Mouse (Mus musculus) stomach, postnatal 0 days (tissue): ENCODE measurements around the gene Gm19668. TPM values are rescaled to one million over a fixed set of nuclear protein-coding genes. Genes with fewer than 3 reads are reported as not detected.
"Not testable (repeated sequence)": the region's sequence is repeated elsewhere in the genome, so short reads cannot be mapped to it uniquely, and the experiment has no call there.

ENCODE experiments used
- ATAC-seq: fragments of 200-750 bp; cut with Nextera tagmentation; 2 replicates; pipeline ENCODE4 v1.8.0; 2017; ENCODE audit not compliant: low FRiP score, low TSS enrichment
- DNase-seq: peaks from one replicate; pipeline ENCODE4 v3.0.0-alpha.2; 2016; ENCODE audit warnings: low spot score
- H3K27ac ChIP-seq: fragments of 300-500 bp; sonication (generic); replicated peaks from 2 replicates; pipeline ENCODE4 v1.5.1; 2014; ENCODE audit warnings: mild to moderate bottlenecking, control low read depth
- H3K27me3 ChIP-seq: fragments of 300-500 bp; sonication (generic); 2 replicates; pipeline ENCODE4 v1.6.1; 2014; ENCODE audit warnings: low read length; ENCODE audit not compliant: control insufficient read depth, insufficient read depth
- H3K36me3 ChIP-seq: fragments of 300-500 bp; sonication (generic); 2 replicates; pipeline ENCODE4 v1.6.1; 2014; ENCODE audit warnings: low read length, mixed read lengths; ENCODE audit not compliant: control insufficient read depth, insufficient read depth
- H3K4me1 ChIP-seq: fragments of 300-500 bp; sonication (generic); replicated peaks from 2 replicates; pipeline ENCODE4 v1.6.1; 2014; ENCODE audit warnings: antibody characterized with exemption; ENCODE audit not compliant: control insufficient read depth, insufficient read depth
- H3K4me2 ChIP-seq: fragments of 300-500 bp; sonication (generic); replicated peaks from 2 replicates; pipeline ENCODE4 v1.6.1; 2014; ENCODE audit warnings: low read depth, mild to moderate bottlenecking, control low read depth, moderate library complexity
- H3K4me3 ChIP-seq: fragments of 300-500 bp; sonication (generic); 2 replicates; pipeline ENCODE4 v1.5.1; 2014; ENCODE audit warnings: low read depth, low read length, control low read depth
- H3K9ac ChIP-seq: fragments of 300-500 bp; sonication (generic); 2 replicates; pipeline ENCODE4 v1.6.1; 2014; ENCODE audit warnings: mild to moderate bottlenecking, low read length, control low read depth, mixed read lengths
- H3K9me3 ChIP-seq: fragments of 300-500 bp; sonication (generic); 2 replicates; pipeline ENCODE4 v1.6.1; 2016; ENCODE audit warnings: low read length; ENCODE audit not compliant: control insufficient read depth
- CTCF ChIP-seq: IDR thresholded peaks from 2 replicates; pipeline ENCODE4 v1.5.1; 2016; ENCODE audit warnings: antibody characterized with exemption, low read depth, mild to moderate bottlenecking, moderate library complexity
- EP300 ChIP-seq: optimal IDR thresholded peaks from 2 replicates; pipeline ENCODE3; 2016; ENCODE audit warnings: antibody characterized with exemption
- WGBS: fragments of 180-500 bp; shearing (Covaris S2); extraction: QIAGEN DNeasy Blood & Tissue Kit; methylation state at CpG from one replicate; pipeline ENCODE4 v1.1.7; 2014; 5-methylcytosine and 5-hydroxymethylcytosine counted together
- polyA plus RNA-seq: library from polyadenylated mRNA; unstranded; fragments of >200 nt; fragmentation: Nextera tagmentation; extraction: Ambion mirVana; gene quantifications from 2 replicates; pipeline ENCODE4 v1.2.1, GENCODE M21; 2015

Gm19668 gene
- polyA plus RNA-seq, 1 experiment from 2014 or later, result not detected

DNA sequence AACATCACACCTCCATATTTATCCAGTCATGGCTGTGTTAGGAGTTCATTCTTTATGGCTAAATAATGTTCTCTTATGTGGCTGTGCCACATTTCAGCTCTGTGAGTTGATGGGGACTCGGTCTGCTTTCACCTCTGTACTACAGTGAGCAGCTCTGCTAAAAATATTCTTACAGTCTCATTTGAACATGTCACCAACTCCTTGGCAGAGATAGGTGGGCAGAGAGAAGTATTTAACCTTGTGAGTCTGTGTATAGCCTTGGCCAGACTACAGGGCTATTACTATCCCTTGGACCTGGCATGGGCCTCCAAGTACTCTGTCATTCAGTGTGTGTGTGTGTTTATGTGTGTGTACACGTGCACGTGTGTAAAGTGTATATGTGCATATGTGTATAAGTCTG is 26.8 kb downstream of the Gm19668 start:
- not testable (repeated sequence) for H3K4me1 ChIP-seq, H3K27me3 ChIP-seq, H3K27ac ChIP-seq, ATAC-seq, H3K36me3 ChIP-seq, DNase-seq, H3K9ac ChIP-seq, H3K4me2 ChIP-seq, H3K9me3 ChIP-seq, H3K4me3 ChIP-seq
- WGBS, result no CpG with 5 or more reads among the region's 3 CpGs

DNA sequence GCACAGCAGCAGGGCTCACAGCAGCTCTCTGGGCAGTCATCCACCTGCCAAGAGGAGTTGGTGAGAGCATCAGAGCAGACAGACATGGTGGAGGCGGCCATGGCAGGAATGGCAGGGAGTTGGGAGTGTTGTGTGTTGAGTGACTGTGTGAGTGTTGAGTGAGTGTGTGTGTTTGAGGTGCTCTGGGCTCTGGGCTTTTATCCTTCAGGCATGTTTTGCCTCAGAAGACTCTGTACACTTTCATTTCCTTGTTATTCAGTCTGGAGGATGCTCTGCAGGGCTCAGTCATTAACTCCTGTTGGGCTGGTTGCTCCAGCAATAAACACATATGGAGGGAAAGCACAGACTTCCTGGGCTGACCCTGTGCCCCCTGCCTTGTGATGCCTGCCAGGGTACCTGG is 27.7 kb downstream of the Gm19668 start, which contains the start of gene Gm3238:
Gene Gm3238 (minus strand): TSS at position 101 of the 400 bp plus-strand sequence.
- not testable (repeated sequence) for H3K4me1 ChIP-seq, H3K27me3 ChIP-seq, DNase-seq, H3K4me3 ChIP-seq, H3K9ac ChIP-seq, H3K4me2 ChIP-seq, ATAC-seq, H3K9me3 ChIP-seq, H3K36me3 ChIP-seq, H3K27ac ChIP-seq
- WGBS, result 43% methylated on average over 1 of the region's 1 CpGs

DNA sequence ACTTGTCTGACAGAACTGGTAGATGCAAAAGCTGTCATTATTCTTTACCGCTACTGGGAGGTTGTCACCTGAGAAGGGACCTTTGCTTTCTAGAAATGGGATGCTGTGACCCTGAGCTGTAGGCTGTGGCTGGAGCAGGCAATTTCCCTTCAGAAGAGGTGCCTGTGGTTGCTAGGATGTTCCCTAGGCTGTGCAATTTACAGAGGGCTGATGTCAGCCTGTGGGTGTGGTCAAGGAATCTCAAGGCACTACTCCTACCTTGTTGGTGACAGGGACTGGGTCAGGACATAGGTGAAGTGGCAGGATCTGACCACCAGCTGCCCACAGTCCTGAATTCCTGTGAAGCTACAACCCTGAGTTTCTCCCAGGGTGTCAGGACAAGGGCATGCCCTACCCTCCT is 29.2 kb downstream of the Gm19668 start:
- no peak for TF ChIP-seq CTCF
- no peak for TF ChIP-seq EP300
- no peak for ATAC-seq
- H3K9me3 ChIP-seq, result no peaks in the 10 kb centered on the region

DNA sequence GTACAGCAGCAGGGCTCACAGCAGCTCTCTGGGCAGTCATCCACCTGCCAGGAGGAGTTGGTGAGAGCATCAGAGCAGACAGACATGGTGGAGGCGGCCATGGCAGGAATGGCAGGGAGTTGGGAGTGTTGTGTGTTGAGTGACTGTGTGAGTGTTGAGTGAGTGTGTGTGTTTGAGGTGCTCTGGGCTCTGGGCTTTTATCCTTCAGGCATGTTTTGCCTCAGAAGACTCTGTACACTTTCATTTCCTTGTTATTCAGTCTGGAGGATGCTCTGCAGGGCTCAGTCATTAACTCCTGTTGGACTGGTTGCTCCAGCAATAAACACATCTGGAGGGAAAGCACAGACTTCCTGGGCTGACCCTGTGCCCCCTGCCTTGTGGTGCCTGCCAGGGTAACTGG is 39.4 kb downstream of the Gm19668 start, which contains the start of gene Gm3233:
Gene Gm3233 (minus strand): TSS at position 101 of the 400 bp plus-strand sequence.
- H3K4me1 ChIP-seq, H3K36me3 ChIP-seq, H3K4me3 ChIP-seq, H3K9ac ChIP-seq, H3K27me3 ChIP-seq, H3K4me2 ChIP-seq, H3K27ac ChIP-seq, H3K9me3 ChIP-seq, DNase-seq, ATAC-seq: not testable (repeated sequence)
- no CpG with 5 or more reads among the region's 1 CpGs for WGBS

More for the DNA sequence above, 29.2 kb downstream of the Gm19668 start:
- Histone ChIP-seq H3K27ac (no peak overlapping the region), H3K27me3 (no peaks in the 10 kb centered on the region), H3K4me3 (no peak overlapping the region), H3K4me1 (no peaks in the 10 kb centered on the region), H3K36me3 (no peaks in the 10 kb centered on the region), H3K9ac (no peak overlapping the region), H3K4me2 (no peak overlapping the region)
- 76% methylated on average over 1 of the region's 1 CpGs for WGBS
- DNase-seq, result no peak

DNA sequence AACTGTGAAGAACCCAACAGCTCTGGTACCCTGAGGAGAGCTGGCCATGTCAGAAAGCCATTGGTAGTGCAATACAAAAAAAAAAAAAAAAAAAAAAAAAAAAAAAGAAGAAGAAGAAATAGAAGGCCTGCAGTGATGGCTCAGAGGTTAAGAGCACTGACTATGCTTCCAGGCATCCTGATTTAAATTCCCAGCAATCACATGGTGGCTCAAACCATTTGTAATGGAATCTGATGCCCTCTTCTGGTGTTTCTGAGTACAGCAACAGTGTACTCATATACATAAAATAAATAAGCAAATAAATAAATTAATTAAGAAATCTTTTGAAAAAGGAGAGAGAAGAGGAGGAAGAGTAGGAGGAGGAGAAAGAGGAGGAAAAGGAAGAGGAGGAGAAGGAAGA is 45.5 kb downstream of the Gm19668 start:
- no peaks in the 10 kb centered on the region for H3K36me3 ChIP-seq
- DNase-seq (no peak), ATAC-seq (no peak)
- H3K27me3 ChIP-seq, result no peaks in the 10 kb centered on the region
- no peaks in the 10 kb centered on the region for H3K9me3 ChIP-seq
- H3K9ac ChIP-seq, result no peak overlapping the region
- H3K4me1 ChIP-seq, result no peaks in the 10 kb centered on the region
- TF ChIP-seq CTCF, result peak; percentile 32
- no peak for TF ChIP-seq EP300
- no peak overlapping the region for H3K4me3 ChIP-seq
- no peak overlapping the region for H3K27ac ChIP-seq
- H3K4me2 ChIP-seq, result no peak overlapping the region

DNA sequence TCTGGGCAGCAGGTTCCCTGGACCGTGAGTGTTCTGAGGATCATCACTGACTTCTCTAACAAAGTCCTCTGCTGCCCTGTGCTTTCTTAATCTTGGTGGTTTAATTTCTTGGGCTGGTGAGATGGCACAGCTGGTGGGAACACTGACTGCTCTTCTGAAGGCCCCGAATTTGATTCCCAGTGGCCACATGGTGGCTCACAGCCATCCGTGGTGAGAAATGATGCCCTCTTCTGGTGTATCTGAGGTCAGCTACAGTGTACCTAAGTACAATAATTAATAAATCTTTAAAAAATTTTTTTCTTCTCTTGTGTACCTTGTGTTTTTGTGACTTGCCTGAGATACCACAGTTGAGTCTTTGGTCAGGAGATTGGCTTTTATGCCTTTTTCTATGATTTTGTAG is 46.6 kb downstream of the Gm19668 start:
- not testable (repeated sequence) for H3K27ac ChIP-seq, H3K4me2 ChIP-seq, DNase-seq, H3K27me3 ChIP-seq, H3K4me1 ChIP-seq, H3K4me3 ChIP-seq, ATAC-seq, H3K9me3 ChIP-seq, H3K9ac ChIP-seq, H3K36me3 ChIP-seq
- WGBS, result 47% methylated on average over 3 of the region's 3 CpGs
- TF ChIP-seq CTCF, result 0 out of 2 replicates have a peak, but pooled peaks have one; percentile 21

DNA sequence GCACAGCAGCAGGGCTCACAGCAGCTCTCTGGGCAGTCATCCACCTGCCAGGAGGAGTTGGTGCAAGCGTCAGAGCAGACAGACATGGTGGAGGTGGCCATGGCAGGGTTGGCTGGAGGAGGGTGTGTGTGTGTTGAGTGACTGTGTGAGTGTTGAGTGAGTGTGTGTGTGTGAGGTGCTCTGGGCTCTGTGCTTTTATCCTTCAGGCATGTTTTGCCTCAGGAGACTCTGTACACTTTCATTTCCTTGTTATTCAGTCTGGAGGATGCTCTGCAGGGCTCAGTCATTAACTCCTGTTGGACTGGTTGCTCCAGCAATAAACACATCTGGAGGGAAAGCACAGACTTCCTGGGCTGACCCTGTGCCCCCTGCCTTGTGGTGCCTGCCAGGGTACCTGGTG is 47.7 kb downstream of the Gm19668 start, which contains the start of gene Gm9736:
Gene Gm9736 (minus strand): TSS at position 101 of the 400 bp plus-strand sequence.
- not testable (repeated sequence) for H3K9me3 ChIP-seq, H3K4me3 ChIP-seq, ATAC-seq, H3K27ac ChIP-seq, H3K36me3 ChIP-seq, DNase-seq, H3K4me1 ChIP-seq, H3K9ac ChIP-seq, H3K4me2 ChIP-seq, H3K27me3 ChIP-seq
- no CpG with 5 or more reads among the region's 1 CpGs for WGBS

DNA sequence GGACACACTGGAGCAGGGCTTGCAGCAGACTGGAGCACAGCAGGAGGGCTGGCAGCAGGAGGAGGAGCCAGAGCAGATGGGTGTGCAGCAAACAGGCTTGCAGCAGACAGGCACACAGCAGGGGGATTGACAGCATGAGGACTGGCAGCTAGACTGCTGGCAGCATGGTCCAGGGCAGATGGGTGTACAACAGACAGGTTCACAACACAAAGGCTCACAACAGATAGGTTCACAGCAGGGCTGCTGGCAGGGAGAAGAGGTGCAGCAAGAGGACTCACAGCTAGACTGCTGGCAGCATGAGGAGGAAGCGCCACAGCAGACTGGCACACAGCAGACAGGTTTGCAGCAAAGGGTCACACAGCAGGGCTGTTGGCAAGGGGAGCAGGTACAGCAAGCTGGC is 48.2 kb downstream of the Gm19668 start:
- not testable (repeated sequence) for H3K27ac ChIP-seq, H3K4me3 ChIP-seq, ATAC-seq, H3K36me3 ChIP-seq, H3K27me3 ChIP-seq, H3K4me1 ChIP-seq, DNase-seq, H3K9ac ChIP-seq, H3K9me3 ChIP-seq, H3K4me2 ChIP-seq
- WGBS, result 75% methylated on average over 1 of the region's 1 CpGs
